Mouse (Mus musculus): Measurements from ENCODE around the gene Tmem63a.

DNA sequence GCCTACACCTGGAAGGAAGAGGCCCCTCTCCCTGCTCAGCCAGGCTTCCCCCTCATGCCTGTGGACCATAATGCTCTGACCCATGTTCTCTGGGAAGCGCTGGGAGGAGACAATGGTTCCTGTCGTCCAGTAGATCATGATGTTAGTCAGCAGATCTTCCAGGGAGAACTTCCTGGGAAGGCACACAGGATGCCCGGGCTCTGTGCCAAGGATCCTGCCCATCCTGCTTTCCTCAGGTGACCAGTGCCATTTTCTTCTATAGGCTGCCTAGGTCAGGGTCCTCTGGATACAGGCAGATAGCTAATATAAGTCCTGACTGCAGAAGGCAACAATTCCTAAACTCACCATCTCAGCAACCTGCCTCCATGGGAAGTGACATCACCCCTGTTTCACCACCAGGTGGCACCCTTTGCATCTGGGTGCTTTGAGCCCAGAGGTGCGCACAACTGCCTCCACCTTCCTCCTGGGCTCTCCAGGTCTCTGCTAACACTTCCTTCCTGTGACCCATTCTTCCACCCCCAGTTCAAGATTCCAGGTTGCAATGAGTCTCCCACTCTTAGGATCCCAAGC is 34.1 kb downstream of the Tmem63a start:
- TF ChIP-seq MAFK (IDR thresholded peaks at IDR 0.05; ENCODE audit: insufficient read depth, low read depth, low read length) = no peak
- peak; percentile 38; the same call in 1 of the 2 replicates for TF ChIP-seq ZC3H11A (IDR thresholded peaks at IDR 0.05; ENCODE audit: borderline replicate concordance, low read depth, low read length)
- TF ChIP-seq HCFC1 (IDR thresholded peaks at IDR 0.05; ENCODE audit: borderline replicate concordance, insufficient read depth, low read length) = no peak
- no peak for TF ChIP-seq ZNF384 (IDR thresholded peaks at IDR 0.05; ENCODE audit: low read depth, low read length)
- no peak for TF ChIP-seq CHD2 (IDR thresholded peaks at IDR 0.05; ENCODE audit: low read depth, low read length)

Measured in ES-E14 (cell line).